Mouse (Mus musculus) forebrain, embryonic 11.5 days (tissue): ENCODE results near the gene Lman1l. TPM values are rescaled to one million over a fixed set of nuclear protein-coding genes. Genes with fewer than 3 reads are reported as not detected.

Source experiments
- ATAC-seq: fragments of 200-750 bp; cut with Nextera tagmentation; replicated peaks from 2 replicates; pipeline ENCODE4 v1.8.0; 2017; ENCODE audit warnings: moderate TSS enrichment; ENCODE audit not compliant: low FRiP score
- DNase-seq: peaks from one replicate; pipeline ENCODE4 v3.0.0-alpha.2; 2017; ENCODE audit warnings: low spot score
- H3K27ac ChIP-seq: fragments of 300-500 bp; sonication (generic); 2 replicates; pipeline ENCODE4 v1.5.1; 2014; ENCODE audit warnings: low read depth, low read length
- H3K27me3 ChIP-seq: fragments of 300-500 bp; sonication (generic); 2 replicates; pipeline ENCODE4 v1.6.1; 2014; ENCODE audit warnings: mild to moderate bottlenecking, low read length, mixed read lengths; ENCODE audit not compliant: control insufficient read depth, insufficient read depth
- H3K36me3 ChIP-seq: fragments of 300-500 bp; sonication (generic); 2 replicates; pipeline ENCODE4 v1.6.1; 2014; ENCODE audit warnings: mild to moderate bottlenecking, low read length, moderate library complexity, mixed read lengths; ENCODE audit not compliant: control insufficient read depth, insufficient read depth
- H3K4me1 ChIP-seq: fragments of 300-500 bp; sonication (generic); replicated peaks from 2 replicates; pipeline ENCODE4 v1.6.1; 2014; ENCODE audit warnings: low read length, mixed read lengths; ENCODE audit not compliant: control insufficient read depth, insufficient read depth
- H3K4me2 ChIP-seq: fragments of 300-500 bp; sonication (generic); 2 replicates; pipeline ENCODE4 v1.6.1; 2014; ENCODE audit warnings: low read depth, mild to moderate bottlenecking, low read length, moderate library complexity, mixed read lengths; ENCODE audit not compliant: severe bottlenecking
- H3K4me3 ChIP-seq: fragments of 300-500 bp; sonication (generic); 2 replicates; pipeline ENCODE4 v1.5.1; 2014; ENCODE audit warnings: low read depth, low read length
- H3K9ac ChIP-seq: fragments of 300-500 bp; sonication (generic); 2 replicates; pipeline ENCODE4 v1.6.1; 2014; ENCODE audit warnings: low read length
- H3K9me3 ChIP-seq: fragments of 300-500 bp; sonication (generic); 2 replicates; pipeline ENCODE4 v1.6.1; 2016; ENCODE audit warnings: low read length, mixed read lengths; ENCODE audit not compliant: control insufficient read depth
- WGBS: fragments of 180-500 bp; shearing (Covaris S2); extraction: QIAGEN DNeasy Blood & Tissue Kit; methylation state at CpG from one replicate; pipeline ENCODE4 v1.1.7; 2014; 5-methylcytosine and 5-hydroxymethylcytosine counted together
- polyA plus RNA-seq: library from polyadenylated mRNA; unstranded; fragments of >200 nt; fragmentation: Nextera tagmentation; extraction: Ambion mirVana; gene quantifications from 2 replicates; pipeline ENCODE4 v1.2.1, GENCODE M21; 2014

The Lman1l gene
- polyA plus RNA-seq, 1 experiment from 2014 or later, result not detected

DNA sequence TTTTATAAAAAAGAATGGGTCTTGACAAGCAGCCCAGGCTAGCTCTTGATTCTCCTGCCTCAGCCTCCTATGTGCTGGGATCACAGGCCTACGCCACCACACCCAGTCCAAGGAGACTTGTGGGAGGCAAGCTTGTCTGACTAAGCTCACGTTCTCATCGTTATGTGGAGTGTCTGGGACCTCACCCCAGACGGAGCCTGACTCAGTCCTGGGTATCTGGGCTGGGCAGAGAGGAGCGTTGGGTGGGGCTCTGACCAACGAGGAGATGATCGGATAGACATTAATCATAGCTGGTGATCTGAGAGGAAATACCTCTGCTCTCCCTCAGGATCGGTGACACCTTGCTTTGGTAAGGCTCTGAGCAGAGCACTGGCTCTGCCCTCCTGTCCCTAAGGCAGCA, 1.7 kb downstream of the Lman1l start:
- no peaks in the 10 kb centered on the region for H3K9me3 ChIP-seq
- WGBS, result 89% methylated on average over 8 of the region's 8 CpGs
- no peaks in the 10 kb centered on the region for H3K36me3 ChIP-seq

DNA sequence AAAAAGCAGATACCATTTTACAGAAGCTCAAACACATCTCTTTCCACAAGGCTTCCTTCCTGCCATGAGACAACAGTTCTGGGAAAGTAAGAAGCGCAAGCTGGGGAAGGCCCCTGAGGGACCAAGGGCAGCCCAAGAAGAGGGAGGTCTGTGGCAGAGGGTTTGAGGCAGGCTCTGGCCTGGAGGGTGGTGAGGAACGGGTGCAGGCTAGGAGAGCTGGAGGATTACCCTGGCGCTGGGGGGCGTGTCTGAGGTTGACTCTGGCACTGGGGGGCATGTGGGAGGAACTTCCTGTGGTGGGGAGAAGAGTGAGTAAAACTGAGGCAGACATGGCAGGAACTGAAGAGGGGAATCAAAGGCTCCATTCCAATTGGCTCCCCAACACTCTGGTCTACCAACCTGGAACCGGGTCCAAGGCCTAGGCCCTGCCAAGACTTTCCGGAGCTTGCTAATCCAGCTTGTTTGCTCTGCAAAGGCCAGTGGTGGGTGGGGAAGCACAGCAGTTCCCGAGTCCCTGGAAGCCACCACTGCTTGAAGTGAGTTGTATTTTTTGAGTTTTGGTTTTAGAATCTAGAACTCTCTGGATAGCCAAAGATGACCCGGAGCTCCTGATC, 2.9 kb downstream of the Lman1l start:
- Histone ChIP-seq H3K36me3 (no peaks in the 10 kb centered on the region), H3K9ac (no peak overlapping the region), H3K9me3 (no peaks in the 10 kb centered on the region), H3K4me2 (no peak overlapping the region), H3K4me3 (no peak overlapping the region), H3K4me1 (no peaks in the 10 kb centered on the region), H3K27ac (no peak overlapping the region), H3K27me3 (no peaks in the 10 kb centered on the region)
- ATAC-seq (no peak), DNase-seq (no peak)
- 77% methylated on average over 8 of the region's 8 CpGs for WGBS

More for the DNA sequence above, 1.7 kb downstream of the Lman1l start:
- no peak overlapping the region for H3K9ac ChIP-seq
- no peak for ATAC-seq
- DNase-seq, result no peak
- H3K4me3 ChIP-seq, result no peak overlapping the region
- H3K27me3 ChIP-seq, result no peaks in the 10 kb centered on the region
- no peaks in the 10 kb centered on the region for H3K4me1 ChIP-seq
- H3K27ac ChIP-seq, result no peak overlapping the region
- no peak overlapping the region for H3K4me2 ChIP-seq

DNA sequence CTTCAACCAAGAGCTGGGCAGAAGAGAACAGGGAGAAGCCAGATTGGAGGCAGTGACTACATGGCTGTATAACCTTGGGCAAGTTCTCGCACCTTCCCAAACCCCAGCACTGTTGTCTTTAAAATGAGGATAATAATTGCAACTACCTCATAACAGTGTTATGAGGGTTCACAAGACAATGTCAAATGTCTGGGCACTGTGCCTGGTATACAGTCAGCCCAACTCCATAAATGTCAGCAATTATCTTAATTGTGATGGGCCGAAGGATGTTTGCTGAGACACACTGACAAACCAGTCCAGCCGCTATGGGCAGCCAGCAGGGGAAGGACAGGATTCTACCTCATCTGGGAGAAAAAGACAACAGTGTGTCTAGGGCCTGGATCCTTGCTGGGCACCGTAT, 5.8 kb downstream of the Lman1l start:
- Histone ChIP-seq H3K4me2 (no peak overlapping the region), H3K4me1 (no peaks in the 10 kb centered on the region), H3K9me3 (no peaks in the 10 kb centered on the region), H3K4me3 (no peak overlapping the region), H3K27me3 (no peaks in the 10 kb centered on the region), H3K36me3 (no peaks in the 10 kb centered on the region), H3K9ac (no peak overlapping the region), H3K27ac (no peak overlapping the region)
- no peak for ATAC-seq
- DNase-seq, result no peak
- WGBS, result 93% methylated on average over 4 of the region's 4 CpGs

DNA sequence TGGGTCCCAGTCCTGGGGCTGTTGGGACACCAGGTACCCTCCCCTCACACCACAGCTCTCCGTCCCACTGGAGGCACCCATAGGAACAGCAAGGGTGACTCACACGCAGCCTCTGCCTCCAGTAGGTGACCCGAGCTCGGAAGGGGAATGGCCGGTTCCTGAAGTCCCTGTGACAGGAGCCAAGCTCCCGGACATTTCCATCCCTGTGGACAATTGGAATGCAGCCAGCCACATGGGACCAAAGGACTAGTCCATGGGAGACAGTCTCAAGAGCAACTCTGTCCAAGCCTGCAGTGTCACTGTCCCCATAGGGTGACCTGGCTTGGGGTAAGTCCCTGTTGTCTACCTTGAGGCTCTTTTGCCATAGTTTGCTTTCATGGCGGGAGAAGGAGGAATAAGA, 6.6 kb downstream of the Lman1l start:
- ATAC-seq (no peak), DNase-seq (no peak)
- Histone ChIP-seq H3K9ac (no peak overlapping the region), H3K27me3 (no peaks in the 10 kb centered on the region), H3K4me1 (no peaks in the 10 kb centered on the region), H3K4me2 (no peak overlapping the region), H3K27ac (no peak overlapping the region), H3K36me3 (no peaks in the 10 kb centered on the region), H3K9me3 (no peaks in the 10 kb centered on the region), H3K4me3 (no peak overlapping the region)
- WGBS, result 85% methylated on average over 7 of the region's 7 CpGs

DNA sequence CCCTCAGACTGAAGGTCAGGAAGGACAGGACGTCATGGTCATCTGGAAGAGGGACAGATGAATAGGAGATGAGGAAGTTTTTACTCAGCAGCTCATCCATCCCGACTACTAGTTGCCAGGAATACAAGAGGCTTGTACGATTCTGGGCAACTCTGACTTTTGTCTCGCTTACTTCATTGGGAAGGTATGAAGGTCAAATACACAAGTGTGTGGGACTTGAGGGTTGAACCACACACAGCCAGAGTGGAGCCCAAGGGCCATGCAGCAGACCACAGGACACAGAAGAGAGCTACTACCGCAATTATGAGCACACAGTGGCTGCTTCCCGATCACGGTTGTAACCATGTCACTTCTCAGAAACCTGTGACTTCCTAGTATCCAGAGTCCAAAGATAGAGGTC, 8.0 kb downstream of the Lman1l start:
- no peaks in the 10 kb centered on the region for H3K27me3 ChIP-seq
- H3K9me3 ChIP-seq, result no peaks in the 10 kb centered on the region
- ATAC-seq, result no peak
- DNase-seq, result no peak
- no peak overlapping the region for H3K9ac ChIP-seq
- WGBS, result 80% methylated on average over 7 of the region's 7 CpGs
- H3K4me1 ChIP-seq, result no peaks in the 10 kb centered on the region
- H3K4me2 ChIP-seq, result no peak overlapping the region
- no peaks in the 10 kb centered on the region for H3K36me3 ChIP-seq
- H3K4me3 ChIP-seq, result no peak overlapping the region
- no peak overlapping the region for H3K27ac ChIP-seq

DNA sequence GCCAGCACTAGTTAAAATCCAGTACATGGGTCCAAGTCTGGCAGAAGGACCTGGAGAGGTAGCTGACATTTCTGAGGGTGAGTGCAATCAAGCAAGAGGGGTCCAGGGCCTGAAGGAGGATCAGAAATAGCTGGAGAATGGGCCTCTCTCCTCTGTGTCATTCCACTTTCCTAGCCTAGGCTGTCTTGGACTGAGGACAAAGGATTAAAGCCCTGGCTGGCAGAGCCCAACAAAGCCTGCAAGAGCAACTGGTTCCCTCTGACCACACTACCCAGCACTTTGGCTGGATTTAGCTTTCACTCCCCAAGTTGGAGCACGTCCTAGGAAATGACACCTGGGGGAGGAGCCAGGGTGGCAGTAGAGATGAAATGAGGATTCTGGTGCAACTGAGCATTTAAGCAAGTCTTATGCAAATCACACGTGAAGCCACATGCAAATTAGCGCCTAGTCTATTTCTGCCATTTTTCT, 10.2 kb downstream of the Lman1l start:
- DNase-seq (no peak), ATAC-seq (no peak)
- Histone ChIP-seq H3K4me1 (peaks cover 8% of the 10 kb centered on the region; the same call in 1 of the 2 replicates), H3K27ac (no peak overlapping the region), H3K4me3 (no peak overlapping the region), H3K27me3 (peaks cover 4% of the 10 kb centered on the region), H3K36me3 (no peaks in the 10 kb centered on the region), H3K9me3 (no peaks in the 10 kb centered on the region), H3K4me2 (no peak overlapping the region), H3K9ac (no peak overlapping the region)
- WGBS, result 48% methylated on average over 3 of the region's 3 CpGs

DNA sequence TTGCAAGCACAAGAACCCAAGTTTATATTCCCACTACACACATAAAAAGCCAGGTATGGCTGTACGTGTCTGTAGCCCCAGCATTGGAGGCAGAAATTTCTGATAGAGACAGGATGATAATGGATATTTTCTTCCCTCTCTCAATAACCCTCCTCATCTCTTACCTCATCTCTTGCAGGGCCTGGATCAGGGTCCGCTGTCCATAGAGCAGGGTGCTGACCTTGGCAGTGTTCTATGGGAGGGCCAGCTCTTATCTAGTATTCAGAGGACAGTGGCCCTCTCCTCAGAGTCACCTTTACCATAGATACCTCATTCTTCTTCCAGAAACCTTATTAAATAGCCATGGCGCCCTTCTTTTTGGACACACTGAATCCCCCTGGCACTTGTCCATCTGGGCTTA, 10.8 kb downstream of the Lman1l start:
- H3K9me3 ChIP-seq, result no peaks in the 10 kb centered on the region
- no peak overlapping the region for H3K4me3 ChIP-seq
- no peak overlapping the region for H3K4me2 ChIP-seq
- peaks cover 4% of the 10 kb centered on the region for H3K27me3 ChIP-seq
- DNase-seq, result no peak
- H3K4me1 ChIP-seq, result peaks cover 8% of the 10 kb centered on the region; the same call in 1 of the 2 replicates
- H3K36me3 ChIP-seq, result no peaks in the 10 kb centered on the region
- no peak overlapping the region for H3K27ac ChIP-seq
- no peak for ATAC-seq
- H3K9ac ChIP-seq, result no peak overlapping the region
- WGBS, result 75% methylated on average over 3 of the region's 3 CpGs

DNA sequence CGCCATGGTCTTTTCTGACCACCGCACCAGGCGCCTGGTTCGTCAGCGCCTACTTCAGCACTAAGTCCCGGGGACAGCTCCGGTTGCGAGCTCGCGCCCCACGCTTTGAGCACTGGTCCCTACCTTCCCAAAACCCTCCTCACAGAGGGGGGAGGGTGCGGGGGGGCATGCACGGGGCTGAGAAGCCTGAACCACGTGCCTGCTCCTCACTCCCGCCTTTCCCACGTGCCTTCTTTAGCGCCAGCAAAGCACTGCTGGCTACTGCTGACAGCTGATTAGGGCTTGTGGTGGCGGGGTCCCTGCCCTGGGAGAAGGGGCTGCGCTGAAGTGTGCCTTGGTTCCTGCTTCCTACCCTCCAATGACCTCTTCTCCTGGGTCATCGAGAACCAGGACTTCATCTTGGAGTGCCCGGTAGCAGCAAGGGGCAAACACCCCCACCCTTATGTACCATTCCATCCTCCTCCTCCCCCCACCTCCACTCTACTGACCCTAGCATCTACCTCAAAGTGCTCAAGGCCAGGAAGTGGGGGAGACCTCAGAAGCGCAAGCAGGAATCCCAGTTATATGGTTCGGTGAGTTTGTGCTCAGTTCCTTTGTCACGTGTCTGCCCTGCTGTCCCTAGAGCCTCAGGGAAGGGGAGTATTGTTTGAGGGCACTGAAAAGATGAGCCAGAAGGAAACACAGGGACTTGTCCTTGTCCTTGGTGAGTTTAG, 14.3 kb downstream of the Lman1l start, which contains the start of gene Cplx3:
Cplx3 (minus strand) TSS at position 143 of the 713 bp plus-strand sequence.
- Histone ChIP-seq H3K4me3 (no peak within 1 kb of the TSS), H3K9me3 (no peaks in the 10 kb centered on the region), H3K27ac (no peak within 1 kb of the TSS), H3K9ac (no peak within 1 kb of the TSS), H3K4me2 (peak within 1 kb of the TSS; percentile 22; the same call in 1 of the 2 replicates), H3K36me3 (no peaks in the 10 kb centered on the region), H3K27me3 (peaks cover 4% of the 10 kb centered on the region), H3K4me1 (peaks cover 8% of the 10 kb centered on the region; the same call in 1 of the 2 replicates)
- DNase-seq (peak; percentile 85), ATAC-seq (no peak; the same call in 1 of the 2 replicates)
- 5% methylated on average over 24 of the region's 24 CpGs for WGBS
